Mouse (Mus musculus) frontal cortex, postnatal 36 days (tissue): ENCODE results near the gene Hmga2.
"Not testable (repeated sequence)": the region's sequence is repeated elsewhere in the genome, so short reads cannot be mapped to it uniquely, and the experiment has no call there.

Experiments used
- DNase-seq, 2 experiments: peaks; one replicate each; pipeline ENCODE4 v3.0.0; 2022; ENCODE audit warnings: low spot score in 2 of 2

Hmga2 gene

GRCm38 (mm10) chr10:120391971-120392716 is 84.1 kb downstream of the Hmga2 start:
- DNase-seq, result no peak

GRCm38 (mm10) chr10:120390912-120391835 is 85.1 kb downstream of the Hmga2 start:
- DNase-seq, result no peak

- DNase-seq, result no peak
Observed at GRCm38 (mm10) chr10:120389707-120390106, 86.6 kb downstream of the Hmga2 start.

DNA sequence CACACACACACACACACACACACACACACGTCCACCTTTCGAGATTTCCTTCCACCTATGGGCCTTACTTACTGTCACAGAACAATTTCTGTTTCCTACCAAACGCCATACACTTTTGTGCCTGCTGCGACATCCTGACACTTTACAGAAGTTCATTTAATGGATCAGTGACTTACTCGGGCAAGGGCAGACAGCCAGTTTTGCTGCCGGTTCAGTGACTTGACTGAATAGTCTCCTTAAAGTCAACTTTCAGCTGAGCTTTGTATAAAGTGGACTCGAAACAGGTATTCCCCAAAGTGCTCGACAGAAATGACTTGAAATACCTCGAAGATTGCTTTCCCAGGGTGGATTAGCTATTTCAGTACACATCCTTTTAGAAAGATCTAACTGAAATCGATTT is 87.3 kb downstream of the Hmga2 start:
- no peak for DNase-seq

DNA sequence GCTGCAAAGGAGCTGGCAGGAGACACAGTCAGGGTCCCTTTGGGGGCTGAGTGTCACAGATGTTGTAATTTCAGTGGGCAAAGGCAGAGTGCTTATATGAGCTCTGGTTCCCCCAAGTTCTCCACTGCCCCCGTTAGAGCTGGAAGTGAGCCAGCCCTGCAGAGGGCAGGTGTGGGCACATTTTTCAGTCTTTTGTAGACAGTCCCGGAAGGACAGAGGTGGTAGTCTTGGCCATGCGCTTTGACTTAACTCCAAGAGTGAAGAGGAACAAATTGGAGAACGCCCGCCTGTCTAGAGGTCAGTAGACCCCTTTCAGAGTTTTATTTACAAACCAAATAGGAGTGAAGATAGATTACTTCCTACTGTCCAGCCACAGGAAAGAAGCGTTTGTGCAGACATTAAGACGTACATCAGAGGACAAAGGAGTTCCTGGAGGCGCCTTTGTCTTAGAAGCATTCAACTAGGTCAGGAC is 87.8 kb downstream of the Hmga2 start:
- no peak for DNase-seq

- DNase-seq, result no peak
Observed at GRCm38 (mm10) chr10:120387105-120387504, 89.2 kb downstream of the Hmga2 start.

GRCm38 (mm10) chr10:120384797-120385600 is 91.3 kb downstream of the Hmga2 start:
- DNase-seq, result no peak

GRCm38 (mm10) chr10:120384040-120384439 is 92.2 kb downstream of the Hmga2 start:
- no peak for DNase-seq

- no peak for DNase-seq
Observed at GRCm38 (mm10) chr10:120377795-120378194, 98.5 kb downstream of the Hmga2 start.

DNA sequence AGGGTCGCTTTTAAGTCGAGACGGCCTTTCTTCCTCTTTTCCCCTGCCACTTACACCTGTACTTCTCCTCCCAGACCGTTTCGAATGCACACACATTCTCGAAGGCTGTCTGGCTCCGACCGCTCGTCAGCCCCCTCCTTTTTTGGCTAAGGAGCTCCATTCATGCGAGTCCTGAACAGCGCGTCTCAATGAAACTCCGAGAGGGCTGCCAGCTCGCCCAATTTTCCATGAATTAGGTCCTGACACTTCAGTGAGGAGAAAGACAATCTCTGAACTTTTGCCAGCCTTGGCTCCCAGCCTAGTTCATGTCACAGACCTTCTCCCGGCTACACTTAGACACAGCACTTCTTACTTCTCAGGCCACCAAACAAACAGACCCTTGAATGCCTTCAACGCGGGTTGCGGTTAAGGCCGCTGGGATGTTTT is 98.9 kb downstream of the Hmga2 start:
- DNase-seq, result peak; percentile 76 to 87

GRCm38 (mm10) chr10:120375438-120375837 is 100.8 kb downstream of the Hmga2 start:
- DNase-seq, result no peak

DNA sequence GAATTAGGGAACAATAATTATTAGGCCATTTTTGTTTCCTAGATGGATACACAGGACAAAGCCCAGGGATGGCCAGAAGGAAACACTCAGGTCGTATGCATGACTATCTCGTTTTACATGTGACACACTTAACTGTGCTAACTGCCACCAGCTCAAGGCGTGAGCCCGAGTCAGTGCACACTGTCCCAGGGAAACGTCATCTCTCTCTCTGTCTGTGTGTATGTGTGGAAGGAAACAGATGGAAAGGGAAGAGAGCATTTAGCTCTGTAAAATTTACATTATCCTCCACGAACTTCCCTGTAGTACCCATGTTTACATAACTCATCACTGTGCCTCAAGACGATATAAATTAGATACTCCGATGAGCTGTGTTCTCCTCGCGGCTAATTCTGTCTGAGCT is 105.1 kb downstream of the Hmga2 start:
- DNase-seq, result no peak

DNA sequence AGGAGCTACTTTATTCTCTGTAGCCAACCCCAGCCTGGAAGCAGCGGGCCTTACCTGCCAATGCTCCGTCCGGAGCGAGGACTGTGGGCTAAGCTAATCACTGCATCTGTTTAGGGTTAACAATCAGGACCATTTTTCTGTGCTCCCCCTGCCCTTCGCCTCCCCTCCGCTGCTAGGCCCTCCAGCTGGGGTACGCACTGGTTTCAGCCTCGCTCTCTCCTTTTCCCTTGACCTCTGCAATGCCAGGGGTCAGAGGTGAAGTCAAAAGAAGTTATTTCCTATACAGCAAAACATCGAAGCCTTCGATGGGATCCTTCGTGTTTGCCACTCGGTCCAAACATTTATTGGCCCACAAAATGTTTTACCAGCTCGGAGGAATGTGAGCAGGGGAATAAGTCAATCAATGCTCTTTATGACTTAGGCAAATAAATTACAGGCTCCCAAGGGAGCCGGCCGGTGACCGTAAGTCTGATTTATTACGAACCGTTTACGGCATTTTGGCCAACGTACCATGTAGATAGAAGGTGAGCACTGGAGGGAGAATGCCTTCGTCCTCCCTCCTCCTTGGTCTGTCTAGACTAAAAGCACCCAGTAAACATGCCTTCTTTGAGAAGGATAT is 107.0 kb downstream of the Hmga2 start:
- DNase-seq, result no peak

DNA sequence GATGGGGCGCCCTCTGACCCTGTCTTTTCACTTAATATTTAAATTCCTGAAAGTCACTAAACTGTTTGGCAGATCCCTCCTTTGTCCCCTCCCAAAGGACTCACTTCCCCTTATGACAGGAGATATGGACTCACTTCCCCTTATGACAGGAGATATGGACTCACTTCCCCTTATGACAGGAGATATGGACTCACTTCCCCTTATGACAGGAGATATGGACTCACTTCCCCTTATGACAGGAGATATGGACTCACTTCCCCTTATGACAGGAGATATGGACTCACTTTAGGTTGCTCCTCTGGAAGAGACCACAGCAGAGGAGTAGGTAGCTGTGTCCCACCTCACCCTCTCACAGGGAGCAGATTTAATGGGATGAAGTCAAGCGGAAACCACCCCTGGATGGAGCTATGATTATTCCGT is 110.1 kb downstream of the Hmga2 start:
- DNase-seq, result not testable (repeated sequence)

GRCm38 (mm10) chr10:120365380-120366172 is 110.7 kb downstream of the Hmga2 start:
- no peak for DNase-seq

- no peak for DNase-seq
Observed at GRCm38 (mm10) chr10:120363983-120364582, 112.2 kb downstream of the Hmga2 start.

DNA sequence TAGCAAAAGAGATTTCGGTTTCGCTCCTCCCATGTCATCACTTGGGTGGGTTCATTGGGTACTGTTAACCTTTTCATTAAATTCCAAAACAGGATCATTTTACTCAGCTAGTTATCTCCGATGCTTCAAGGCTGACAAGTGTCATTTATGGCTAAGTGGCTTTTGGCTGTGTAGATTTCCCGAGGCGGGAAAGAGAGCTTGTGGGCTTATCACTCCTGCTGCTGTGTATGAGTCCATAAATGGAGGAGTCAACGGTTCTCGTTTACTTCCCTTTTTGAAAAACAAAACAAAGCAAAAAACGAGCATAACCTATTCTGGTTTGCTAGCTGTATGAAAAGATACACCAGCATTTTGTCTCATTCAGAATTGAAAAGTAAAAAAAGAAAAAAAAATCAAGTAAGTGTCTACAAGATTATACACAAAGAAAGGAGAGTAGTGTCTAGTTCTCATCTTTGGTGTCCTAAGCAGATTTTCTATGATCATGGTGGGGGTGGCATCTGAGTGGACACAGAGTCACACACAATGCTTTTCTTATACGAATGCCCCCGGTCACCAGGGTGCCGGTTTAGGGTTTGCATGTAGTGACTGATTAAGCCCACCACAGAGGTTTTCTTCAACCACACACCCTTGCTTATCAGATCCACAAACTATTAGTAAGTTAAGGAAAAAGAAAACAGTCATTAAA is 112.8 kb downstream of the Hmga2 start:
- not testable (repeated sequence) for DNase-seq

- DNase-seq, result peak in 1 of 2 experiments; percentile 5
Observed at GRCm38 (mm10) chr10:120354523-120355030, 121.7 kb downstream of the Hmga2 start.

DNA sequence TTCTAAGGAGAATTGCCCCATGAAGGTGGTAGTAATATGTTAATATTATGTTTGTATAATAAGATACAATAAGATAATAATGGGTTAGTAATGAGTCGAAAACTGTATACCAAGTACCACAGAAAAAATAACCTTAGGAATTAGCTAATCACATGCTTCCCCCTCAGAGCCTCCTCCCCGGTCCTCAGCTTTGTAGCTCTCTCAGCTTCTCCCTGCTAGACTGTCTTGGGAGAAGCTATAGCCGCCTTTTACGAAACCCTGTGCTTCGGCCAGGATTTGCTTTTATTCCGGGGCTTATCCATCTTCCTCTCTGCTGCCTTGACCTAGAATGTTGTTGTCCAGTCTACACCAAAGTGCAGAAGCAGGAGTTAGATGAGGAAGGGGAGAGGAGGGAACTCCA is 130.9 kb downstream of the Hmga2 start:
- DNase-seq, result no peak
